Mouse (Mus musculus) liver, embryonic 13.5 days (tissue): ENCODE data around the gene Smg7. TPM values are rescaled to one million over a fixed set of nuclear protein-coding genes. Genes with fewer than 3 reads are reported as not detected.
A peak's percentile ranks its signal among the peaks of the same experiment; 100 is the strongest.

Experiments used
- ATAC-seq: fragments of 200-750 bp; cut with Nextera tagmentation; 2 replicates; pipeline ENCODE4 v1.8.0; 2017; ENCODE audit warnings: low read depth, mild to moderate bottlenecking, moderate number of reproducible peaks, moderate library complexity
- DNase-seq: peaks from one replicate; pipeline ENCODE4 v3.0.0; 2022
- H3K27ac ChIP-seq: fragments of 300-500 bp; sonication (generic); 2 replicates; pipeline ENCODE4 v1.5.1; 2015; ENCODE audit warnings: moderate library complexity, mild to moderate bottlenecking, inconsistent platforms
- H3K27me3 ChIP-seq: fragments of 300-500 bp; sonication (generic); 2 replicates; pipeline ENCODE4 v1.6.1; 2015; ENCODE audit warnings: mild to moderate bottlenecking, inconsistent platforms
- H3K36me3 ChIP-seq: fragments of 300-500 bp; sonication (generic); 2 replicates; pipeline ENCODE4 v1.6.1; 2015; ENCODE audit warnings: mild to moderate bottlenecking, inconsistent platforms
- H3K4me1 ChIP-seq: fragments of 300-500 bp; sonication (generic); replicated peaks from 2 replicates; pipeline ENCODE4 v1.6.1; 2015; ENCODE audit warnings: inconsistent platforms
- H3K4me2 ChIP-seq: fragments of 300-500 bp; sonication (generic); 2 replicates; pipeline ENCODE4 v1.6.1; 2015; ENCODE audit warnings: inconsistent platforms, mild to moderate bottlenecking, moderate library complexity
- H3K4me3 ChIP-seq: fragments of 300-500 bp; sonication (generic); replicated peaks from 2 replicates; pipeline ENCODE4 v1.5.1; 2015; ENCODE audit warnings: mild to moderate bottlenecking, inconsistent platforms
- H3K9ac ChIP-seq: fragments of 300-500 bp; sonication (generic); 2 replicates; pipeline ENCODE4 v1.6.1; 2015; ENCODE audit warnings: mild to moderate bottlenecking, inconsistent platforms
- H3K9me3 ChIP-seq: fragments of 300-500 bp; sonication (generic); replicated peaks from 2 replicates; pipeline ENCODE4 v1.6.1; 2016; ENCODE audit warnings: inconsistent platforms
- WGBS: fragments of 180-500 bp; shearing (Covaris S2); methylation state at CpG from one replicate; pipeline ENCODE4 v1.1.7; 2015; ENCODE audit not compliant: insufficient replicate concordance; 5-methylcytosine and 5-hydroxymethylcytosine counted together
- polyA plus RNA-seq: library from polyadenylated mRNA; unstranded; fragments of >200 nt; fragmentation: Nextera tagmentation; extraction: Ambion mirVana; gene quantifications from 2 replicates; pipeline ENCODE4 v1.2.1, GENCODE M21; 2015

Smg7 gene
- polyA plus RNA-seq: 9.5 and 12.2 TPM in 2 replicates

DNA sequence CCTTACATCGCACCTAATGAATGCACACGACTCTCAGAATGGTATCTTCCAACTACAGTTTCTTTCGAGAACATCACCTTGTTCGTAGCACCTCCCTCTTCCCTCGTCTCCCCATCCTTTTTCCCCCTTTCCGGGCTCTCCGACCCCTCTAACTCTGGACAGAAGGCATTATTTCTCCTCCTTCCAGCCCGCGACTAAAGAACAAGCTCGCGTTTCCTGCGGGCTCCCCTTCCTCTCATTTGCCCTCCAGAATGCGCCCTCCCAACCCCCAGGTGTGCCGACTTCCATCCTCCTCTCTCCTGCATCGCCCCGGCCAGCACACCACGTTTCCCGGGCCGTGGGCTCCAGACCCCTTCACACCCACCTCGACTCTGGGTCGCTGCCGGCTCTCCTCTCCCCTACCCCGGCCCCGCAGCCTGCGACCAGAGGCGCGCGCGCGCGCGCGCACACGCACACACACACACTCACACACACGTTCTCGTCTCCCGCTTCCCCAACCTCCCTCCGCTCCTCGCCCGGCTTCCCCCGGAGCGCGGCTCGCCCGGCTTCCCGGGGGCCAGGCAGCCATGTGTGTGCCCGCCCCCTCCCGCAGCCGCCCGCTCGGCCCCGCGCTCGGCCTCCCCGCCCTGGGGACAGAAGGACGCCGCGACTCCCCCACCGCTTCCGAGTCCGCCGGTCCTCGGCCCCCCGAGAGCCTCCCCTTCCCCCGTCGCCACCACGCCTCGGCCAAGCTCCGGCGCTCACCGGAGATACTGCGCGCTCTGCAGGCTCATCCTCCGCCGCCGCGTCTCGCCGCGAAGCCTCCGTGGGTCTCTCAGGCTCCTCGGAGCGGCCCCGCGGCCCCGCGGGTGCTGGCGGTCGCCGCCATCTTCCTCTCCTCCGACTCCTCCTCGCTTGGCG lies at the start of gene Smg7:
Gene Smg7, minus strand, starts transcription at position 882 of the 900 bp plus-strand sequence.
- DNase-seq: peak; percentile 13
- H3K27me3 ChIP-seq: no peaks in the 10 kb centered on the region
- H3K9me3 ChIP-seq: no peaks in the 10 kb centered on the region
- peaks cover 35% of the 10 kb centered on the region for H3K4me1 ChIP-seq
- peak within 1 kb of the TSS; percentile 95 for H3K4me3 ChIP-seq
- H3K36me3 ChIP-seq: peaks cover 6% of the 10 kb centered on the region
- peak; percentile 45 for ATAC-seq
- H3K9ac ChIP-seq: peak within 1 kb of the TSS; percentile 96
- peak within 1 kb of the TSS; percentile 99 for H3K4me2 ChIP-seq
- WGBS: under 1% methylated on average over 79 of the region's 93 CpGs
- H3K27ac ChIP-seq: peak within 1 kb of the TSS; percentile 97

DNA sequence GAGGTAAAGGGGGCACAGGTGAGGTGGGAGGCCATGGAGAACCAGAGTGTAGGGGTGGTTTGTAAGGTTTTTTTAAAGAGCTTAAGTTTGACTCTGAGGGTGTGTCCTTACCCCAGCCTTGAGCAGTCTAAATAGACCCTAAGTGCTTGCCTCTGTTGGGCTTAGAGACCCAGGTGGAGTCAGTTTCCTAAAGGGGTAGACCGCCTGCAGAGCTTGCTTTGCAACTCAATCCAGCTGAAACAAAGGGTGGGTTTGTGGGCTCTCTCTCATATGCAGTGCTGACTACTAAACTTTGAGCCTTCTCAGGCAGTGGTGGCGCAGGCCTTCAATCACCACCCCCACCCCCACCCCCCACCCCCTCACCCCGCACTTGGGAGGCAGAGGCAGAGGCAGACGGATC lies 40.5 kb upstream of the Smg7 start:
- H3K4me2 ChIP-seq: no peak overlapping the region
- ATAC-seq (no peak), DNase-seq (no peak)
- no peak overlapping the region for H3K4me3 ChIP-seq
- no peak overlapping the region for H3K9ac ChIP-seq
- no peaks in the 10 kb centered on the region for H3K27me3 ChIP-seq
- H3K9me3 ChIP-seq: no peaks in the 10 kb centered on the region
- no peak overlapping the region for H3K27ac ChIP-seq
- 45% methylated on average over 4 of the region's 4 CpGs for WGBS
- H3K36me3 ChIP-seq: no peaks in the 10 kb centered on the region
- no peaks in the 10 kb centered on the region for H3K4me1 ChIP-seq

DNA sequence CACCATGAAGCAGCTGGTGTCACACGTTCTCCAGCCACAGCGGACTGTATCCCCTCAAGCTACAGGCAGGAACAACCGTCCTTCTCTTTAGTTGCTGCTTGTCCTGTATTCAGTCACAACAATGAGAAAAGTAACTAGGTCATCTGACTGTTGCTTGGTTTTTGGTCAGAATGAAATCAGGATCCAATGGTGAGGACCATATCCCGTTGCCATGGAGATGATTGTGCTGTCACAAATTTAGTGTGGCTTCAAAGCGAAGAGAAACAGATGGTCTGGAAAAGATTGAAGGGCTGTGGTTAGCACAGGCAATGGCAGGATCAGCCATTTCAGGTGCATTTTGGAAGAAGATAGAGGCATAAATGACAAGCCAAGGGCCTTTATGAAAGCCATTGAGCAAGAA lies 33.9 kb upstream of the Smg7 start:
- no peak overlapping the region for H3K9ac ChIP-seq
- H3K9me3 ChIP-seq: no peaks in the 10 kb centered on the region

DNA sequence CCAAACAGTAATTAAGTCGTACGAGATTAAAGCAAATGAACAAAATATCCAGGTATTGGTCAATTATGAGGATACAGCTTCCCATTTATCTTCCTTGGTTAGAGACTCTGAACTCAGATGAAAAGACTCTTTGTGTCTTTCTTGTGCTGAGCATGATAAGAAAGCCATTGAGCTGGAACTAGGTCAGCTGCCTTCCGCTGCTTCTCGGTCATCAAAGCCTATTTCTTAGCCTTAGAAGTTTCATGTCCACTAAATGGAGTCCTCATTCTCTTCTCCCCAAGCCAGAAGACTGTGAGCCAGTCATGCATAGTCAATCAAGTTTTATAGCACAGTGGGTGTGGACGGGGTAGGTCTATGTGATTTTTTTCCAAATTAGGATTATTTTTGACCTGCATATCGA lies 33.0 kb upstream of the Smg7 start:
- no peak for ATAC-seq

More for the DNA sequence above, 33.9 kb upstream of the Smg7 start:
- Histone ChIP-seq H3K4me2 (no peak overlapping the region), H3K27me3 (no peaks in the 10 kb centered on the region), H3K36me3 (no peaks in the 10 kb centered on the region), H3K4me3 (no peak overlapping the region), H3K4me1 (no peaks in the 10 kb centered on the region), H3K27ac (no peak overlapping the region)
- WGBS: 74% methylated on average over 5 of the region's 5 CpGs
- DNase-seq: no peak
- ATAC-seq: no peak

DNA sequence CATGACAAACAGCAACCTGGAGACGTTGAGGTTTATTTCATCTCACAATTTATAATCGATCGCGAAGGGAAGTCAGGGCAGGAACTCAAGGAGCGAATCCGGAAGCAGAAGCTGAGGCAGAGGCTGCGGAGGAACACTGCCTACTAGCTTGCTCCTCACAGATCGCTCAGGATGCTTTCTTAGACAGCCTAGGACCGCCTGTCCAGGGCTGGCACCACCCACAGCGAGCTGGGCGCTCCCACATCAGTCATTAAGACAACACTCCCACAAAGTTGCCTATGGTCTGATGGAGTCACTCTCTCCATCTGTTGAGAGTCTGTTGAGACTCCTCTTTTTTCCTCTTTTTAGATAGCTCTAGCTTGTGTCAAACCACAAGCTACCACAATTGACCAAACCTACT lies 31.5 kb upstream of the Smg7 start:
- no peak for DNase-seq
- no peaks in the 10 kb centered on the region for H3K27me3 ChIP-seq
- WGBS: 31% methylated on average over 11 of the region's 11 CpGs
- no peak overlapping the region for H3K27ac ChIP-seq
- no peak for ATAC-seq
- no peaks in the 10 kb centered on the region for H3K36me3 ChIP-seq
- no peaks in the 10 kb centered on the region for H3K4me1 ChIP-seq
- no peak overlapping the region; the same call in 1 of the 2 replicates for H3K9ac ChIP-seq
- 0 out of 2 replicates have a peak overlapping the region, but pooled peaks have one; percentile 13 for H3K4me2 ChIP-seq
- H3K4me3 ChIP-seq: no peak overlapping the region
- no peaks in the 10 kb centered on the region for H3K9me3 ChIP-seq

More for the DNA sequence above, 33.0 kb upstream of the Smg7 start:
- Histone ChIP-seq H3K9me3 (no peaks in the 10 kb centered on the region), H3K9ac (no peak overlapping the region), H3K4me1 (no peaks in the 10 kb centered on the region), H3K27me3 (no peaks in the 10 kb centered on the region), H3K4me3 (no peak overlapping the region), H3K36me3 (no peaks in the 10 kb centered on the region), H3K27ac (no peak overlapping the region), H3K4me2 (no peak overlapping the region)
- no peak for DNase-seq
- 75% methylated on average over 6 of the region's 6 CpGs for WGBS

DNA sequence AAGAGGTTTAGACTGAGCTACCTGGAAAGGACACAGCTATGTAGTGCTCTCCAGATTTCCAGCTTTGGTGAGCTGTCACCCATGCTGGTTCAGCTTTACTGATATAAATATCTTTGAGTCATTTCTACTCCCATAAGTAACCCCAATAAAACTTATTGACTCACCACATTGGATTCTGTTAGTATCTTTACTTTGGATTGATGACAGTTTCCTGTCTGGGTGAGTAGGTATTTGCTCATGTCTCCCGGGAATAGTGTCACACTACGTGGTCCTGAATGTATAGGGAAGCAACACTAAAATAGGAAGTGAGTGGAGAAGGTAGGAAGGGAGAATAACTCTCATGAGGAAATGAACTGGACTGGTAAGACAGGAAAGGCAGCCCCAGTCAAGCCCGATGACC lies 19.3 kb upstream of the Smg7 start:
- Histone ChIP-seq H3K9me3 (no peaks in the 10 kb centered on the region), H3K4me3 (no peak overlapping the region), H3K27ac (no peak overlapping the region), H3K4me2 (no peak overlapping the region), H3K4me1 (no peaks in the 10 kb centered on the region), H3K9ac (no peak overlapping the region), H3K36me3 (no peaks in the 10 kb centered on the region), H3K27me3 (no peaks in the 10 kb centered on the region)
- WGBS: 43% methylated on average over 3 of the region's 3 CpGs
- DNase-seq (no peak), ATAC-seq (no peak)

DNA sequence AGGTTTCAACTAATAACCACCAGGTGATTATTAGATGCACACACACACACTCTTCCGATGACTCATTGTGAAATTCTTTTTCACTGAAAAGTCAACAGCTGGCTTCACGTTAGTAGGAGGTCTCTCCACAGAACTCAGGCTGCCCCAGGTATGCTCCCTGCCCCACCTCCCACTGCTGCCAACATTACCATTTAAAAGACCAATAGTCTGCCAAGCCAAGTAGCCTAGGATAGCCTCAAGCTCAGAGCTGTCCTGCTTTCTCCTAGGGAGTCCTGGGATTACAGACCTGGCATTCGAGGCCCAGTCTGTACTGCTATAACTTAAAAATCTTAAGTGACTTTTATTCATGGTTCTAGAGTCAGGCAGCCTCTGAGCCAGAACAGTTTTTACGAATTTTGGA lies 15.2 kb upstream of the Smg7 start:
- Histone ChIP-seq H3K4me3 (no peak overlapping the region), H3K9me3 (no peaks in the 10 kb centered on the region), H3K27me3 (no peaks in the 10 kb centered on the region), H3K4me1 (no peaks in the 10 kb centered on the region), H3K9ac (no peak overlapping the region), H3K36me3 (no peaks in the 10 kb centered on the region), H3K4me2 (no peak overlapping the region), H3K27ac (no peak overlapping the region)
- DNase-seq (no peak), ATAC-seq (no peak)
- 50% methylated on average over 4 of the region's 4 CpGs for WGBS

DNA sequence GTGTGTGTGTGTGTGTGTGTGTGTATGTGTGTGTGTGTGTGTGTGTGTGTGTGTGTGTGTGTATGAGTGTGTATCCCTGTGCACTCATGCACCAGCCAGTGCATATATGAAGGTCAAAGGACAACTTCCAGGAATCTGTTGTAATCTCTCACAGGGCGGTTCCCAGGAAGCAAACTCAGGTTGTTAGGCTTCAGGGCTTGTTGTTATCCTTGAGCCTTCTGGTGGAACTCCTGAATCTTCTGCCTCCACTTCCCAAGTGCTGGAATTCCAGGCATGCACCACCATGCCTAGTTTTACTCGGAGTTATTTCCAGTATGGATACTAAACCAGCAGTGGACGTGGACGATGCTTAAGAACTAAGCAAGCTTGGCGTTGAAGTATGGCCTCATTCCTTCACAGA lies 14.5 kb upstream of the Smg7 start:
- no peaks in the 10 kb centered on the region for H3K4me1 ChIP-seq
- H3K4me3 ChIP-seq: no peak overlapping the region
- H3K9me3 ChIP-seq: no peaks in the 10 kb centered on the region
- H3K9ac ChIP-seq: no peak overlapping the region
- ATAC-seq: no peak
- 75% methylated on average over 5 of the region's 5 CpGs for WGBS
- no peak overlapping the region for H3K4me2 ChIP-seq
- no peak overlapping the region for H3K27ac ChIP-seq
- H3K27me3 ChIP-seq: no peaks in the 10 kb centered on the region
- no peak for DNase-seq
- H3K36me3 ChIP-seq: no peaks in the 10 kb centered on the region

DNA sequence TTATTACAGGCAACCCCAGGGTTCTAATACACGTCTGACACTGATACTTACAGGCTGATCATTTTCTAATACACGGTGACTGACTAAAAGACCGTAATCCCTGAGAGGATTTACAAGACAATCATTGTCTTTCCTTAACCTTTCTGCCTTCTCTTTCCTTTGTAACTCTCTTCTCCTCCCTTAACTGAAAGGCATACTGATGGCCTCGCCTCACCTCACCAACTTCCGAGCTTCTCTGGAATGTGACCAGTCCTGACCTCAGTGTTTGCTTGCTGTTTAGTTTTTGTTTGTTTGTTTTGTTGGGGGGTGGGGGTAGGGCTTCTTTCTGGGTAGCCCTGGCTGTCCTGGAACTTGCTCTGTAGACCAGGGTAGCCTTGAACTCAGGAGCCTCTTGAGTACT lies 13.3 kb upstream of the Smg7 start:
- H3K4me3 ChIP-seq: no peak overlapping the region
- H3K4me1 ChIP-seq: no peaks in the 10 kb centered on the region
- H3K9ac ChIP-seq: no peak overlapping the region
- no peaks in the 10 kb centered on the region for H3K9me3 ChIP-seq
- H3K4me2 ChIP-seq: no peak overlapping the region
- ATAC-seq (no peak), DNase-seq (no peak)
- H3K36me3 ChIP-seq: no peaks in the 10 kb centered on the region
- no peak overlapping the region for H3K27ac ChIP-seq
- H3K27me3 ChIP-seq: no peaks in the 10 kb centered on the region
- WGBS: 44% methylated on average over 5 of the region's 5 CpGs

DNA sequence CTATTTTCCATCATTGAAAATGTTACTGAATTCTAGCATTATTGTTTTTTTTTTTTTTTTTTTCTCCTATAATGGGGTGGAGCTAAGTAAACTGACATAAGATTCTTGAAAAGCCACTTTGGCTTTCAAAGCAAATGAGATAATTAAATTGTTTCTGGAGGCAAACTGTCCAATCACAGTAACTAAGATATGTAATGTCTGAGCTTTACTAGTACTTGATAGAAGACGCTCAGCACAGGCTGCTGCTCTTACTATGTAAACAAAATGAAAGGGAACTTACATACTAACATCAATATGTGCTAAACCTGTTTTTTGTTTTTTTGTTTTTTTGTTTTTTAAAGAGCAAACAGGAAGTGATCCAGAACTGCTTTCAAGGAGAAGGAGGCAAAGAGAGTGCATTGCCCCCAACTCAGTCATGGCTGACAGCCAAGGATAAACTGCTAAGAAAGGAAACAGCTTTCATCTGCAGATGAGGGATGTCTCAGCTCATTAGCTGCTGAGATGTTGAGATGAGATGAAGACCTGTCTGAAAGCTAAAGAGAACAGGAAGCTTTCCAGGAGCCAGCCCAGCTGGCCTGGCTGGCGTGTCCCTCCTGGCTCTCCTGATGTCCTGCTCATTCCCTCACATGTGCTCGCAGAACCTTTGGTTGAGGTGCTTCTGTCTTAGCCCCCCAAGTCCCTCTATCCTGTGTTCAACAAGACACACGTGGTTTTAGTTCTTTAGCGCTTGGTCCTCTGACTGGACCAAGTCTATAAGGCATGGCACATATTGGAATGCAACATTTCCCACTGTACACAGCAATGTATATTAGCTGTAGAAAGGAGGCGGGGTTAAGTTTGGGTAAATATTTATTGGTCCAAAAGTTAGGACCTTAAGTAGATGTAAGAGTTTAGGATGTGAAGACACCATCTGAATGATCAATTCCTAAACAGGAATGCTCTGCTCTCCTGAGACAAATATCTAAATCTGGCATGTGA lies 11.3 kb upstream of the Smg7 start:
- Histone ChIP-seq H3K27me3 (no peaks in the 10 kb centered on the region), H3K36me3 (no peaks in the 10 kb centered on the region), H3K4me3 (no peak overlapping the region), H3K9ac (no peak overlapping the region), H3K9me3 (no peaks in the 10 kb centered on the region), H3K4me2 (no peak overlapping the region), H3K4me1 (no peaks in the 10 kb centered on the region), H3K27ac (no peak overlapping the region)
- ATAC-seq (no peak), DNase-seq (no peak)
- WGBS: 54% methylated on average over 6 of the region's 6 CpGs

DNA sequence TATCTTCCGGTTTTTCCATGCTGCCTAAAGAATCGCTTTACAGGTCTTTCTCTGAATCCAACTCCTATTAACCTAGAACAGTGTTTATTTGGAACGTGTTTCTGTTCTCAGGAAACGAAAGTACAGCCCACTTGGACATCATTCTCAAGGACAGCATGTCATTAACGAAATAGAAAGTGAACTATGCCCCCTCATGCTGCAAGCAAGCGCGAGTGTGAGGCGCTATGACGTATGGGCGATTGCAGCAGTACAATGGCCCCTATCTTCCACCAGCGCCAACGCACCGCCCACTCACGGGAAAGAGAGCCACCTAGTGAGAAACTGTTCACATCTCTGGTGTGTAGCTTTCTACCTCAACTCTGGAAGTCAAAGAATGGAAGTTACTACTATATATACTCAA lies 2.0 kb upstream of the Smg7 start:
- Histone ChIP-seq H3K4me3 (peak overlapping the region; percentile 95), H3K4me1 (peaks cover 30% of the 10 kb centered on the region), H3K36me3 (peaks cover 2% of the 10 kb centered on the region; the same call in 1 of the 2 replicates), H3K27me3 (no peaks in the 10 kb centered on the region), H3K9ac (peak overlapping the region; percentile 62), H3K27ac (0 out of 2 replicates have a peak overlapping the region, but pooled peaks have one; percentile 34), H3K9me3 (no peaks in the 10 kb centered on the region), H3K4me2 (peak overlapping the region; percentile 99)
- ATAC-seq (peak; percentile 45), DNase-seq (peak; percentile 79)
- WGBS: under 1% methylated on average over 14 of the region's 14 CpGs
